ENCODE assay signal across 8 mouse cellular contexts in the genomic region with DNA sequence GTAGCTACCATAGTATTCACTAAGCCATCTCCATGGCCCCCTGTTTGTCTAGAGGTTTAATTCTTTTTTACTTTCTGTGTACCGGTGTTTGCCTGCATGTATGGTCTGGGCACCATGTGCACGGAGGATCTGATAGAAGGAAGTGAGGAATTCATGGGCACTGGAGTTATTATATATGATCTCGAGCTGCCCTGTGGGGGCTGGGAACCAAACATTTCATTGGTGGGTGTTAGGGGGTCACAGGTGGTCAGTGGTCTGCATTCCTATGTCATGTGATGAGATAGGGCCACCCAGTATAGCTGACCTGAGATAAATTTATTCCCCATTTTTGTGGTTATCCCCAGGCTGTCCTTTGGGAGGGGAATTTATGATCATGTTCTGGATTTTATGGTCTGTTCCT. TPM values are rescaled to one million over a fixed set of nuclear protein-coding genes. Genes with fewer than 3 reads are reported as not detected.
DNase-seq lines count a peak whose midpoint lies in the region; ATAC-seq and TF ChIP-seq lines count a peak whose summit lies in the region.

No protein-coding gene starts in this region.

- H3ac ChIP-seq in myocyte (ENCODE audit: control insufficient read depth, insufficient read length) = no peak overlapping the region

- no peak for TF ChIP-seq CTCF in kidney, postnatal 0 days (IDR thresholded peaks at IDR 0.05; ENCODE audit: low read depth)

- peaks cover 26% of the 10 kb centered on the region for H3K4me1 ChIP-seq in kidney, postnatal 0 days (replicated peaks; ENCODE audit: insufficient read depth, low read length)
- peaks cover 16% of the 10 kb centered on the region for H3K4me1 ChIP-seq in embryonic facial prominence, embryonic 12.5 days
- H3K4me1 ChIP-seq in intestine, embryonic 14.5 days (replicated peaks; ENCODE audit: control insufficient read depth, insufficient read depth, low read length) = peaks cover 28% of the 10 kb centered on the region

- H3K79me2 ChIP-seq in myocyte (ENCODE audit: control insufficient read depth, insufficient read depth) = peaks cover 9% of the 10 kb centered on the region

- peak overlapping the region; percentile 98 for H3K27ac ChIP-seq in kidney, postnatal 0 days
- peak overlapping the region; percentile 95 for H3K27ac ChIP-seq in embryonic facial prominence, embryonic 12.5 days
- peak overlapping the region; percentile 97 for H3K27ac ChIP-seq in intestine, embryonic 14.5 days (ENCODE audit: low read depth)

- H3K9me3 ChIP-seq in kidney, postnatal 0 days (replicated peaks; ENCODE audit: low read length) = no peaks in the 10 kb centered on the region
- H3K9me3 ChIP-seq in embryonic facial prominence, embryonic 12.5 days = no peaks in the 10 kb centered on the region
- H3K9me3 ChIP-seq in intestine, embryonic 14.5 days (ENCODE audit: control insufficient read depth, low read length) = no peaks in the 10 kb centered on the region

- TF ChIP-seq POLR2A in myocyte (IDR thresholded peaks at IDR 0.05; ENCODE audit: insufficient read length, low read depth) = no peak

- no peaks in the 10 kb centered on the region for H3K36me3 ChIP-seq in kidney, postnatal 0 days (ENCODE audit: insufficient read depth, low read length)
- H3K36me3 ChIP-seq in embryonic facial prominence, embryonic 12.5 days = no peaks in the 10 kb centered on the region
- no peaks in the 10 kb centered on the region for H3K36me3 ChIP-seq in intestine, embryonic 14.5 days (ENCODE audit: control insufficient read depth, insufficient read depth, low read length)
- H3K36me3 ChIP-seq in myocyte (ENCODE audit: control insufficient read depth, insufficient read depth) = no peaks in the 10 kb centered on the region

- ATAC-seq in kidney, postnatal 0 days (replicated peaks; ENCODE audit: low FRiP score, low read depth) = no peak
- ATAC-seq in embryonic facial prominence, embryonic 12.5 days (ENCODE audit: insufficient number of reproducible peaks, insufficient read depth, low FRiP score, low TSS enrichment) = no peak
- no peak for ATAC-seq in intestine, embryonic 14.5 days (replicated peaks; ENCODE audit: low FRiP score, low TSS enrichment, low read depth)

- no peak overlapping the region for H3K4me3 ChIP-seq in kidney, postnatal 0 days (replicated peaks; ENCODE audit: low read depth, low read length)
- H3K4me3 ChIP-seq in embryonic facial prominence, embryonic 12.5 days = no peak overlapping the region
- H3K4me3 ChIP-seq in intestine, embryonic 14.5 days (ENCODE audit: low read depth, low read length) = no peak overlapping the region
- peak overlapping the region; percentile 100 for H3K4me3 ChIP-seq in myocyte

- no peak for DNase-seq in kidney, postnatal 0 days (ENCODE audit: low spot score)
- DNase-seq in kidney, adult 8-10 months = no peak
- no peak for DNase-seq in intestine, embryonic 14.5 days (ENCODE audit: low spot score)
- DNase-seq in yolk sac, embryonic 10.5 days (ENCODE audit: low spot score) = no peak
- DNase-seq in adrenal gland, postnatal 10 days = no peak
- no peak for DNase-seq in thymus, postnatal 25 days

- H3K9ac ChIP-seq in kidney, postnatal 0 days (ENCODE audit: low read depth, low read length) = no peak overlapping the region
- H3K9ac ChIP-seq in embryonic facial prominence, embryonic 12.5 days = no peak overlapping the region
- H3K9ac ChIP-seq in intestine, embryonic 14.5 days (ENCODE audit: low read length) = 0 out of 2 replicates have a peak overlapping the region, but pooled peaks have one; percentile 53

- H3K27me3 ChIP-seq in kidney, postnatal 0 days (ENCODE audit: insufficient read depth, low read length) = no peaks in the 10 kb centered on the region
- no peaks in the 10 kb centered on the region for H3K27me3 ChIP-seq in embryonic facial prominence, embryonic 12.5 days
- no peaks in the 10 kb centered on the region for H3K27me3 ChIP-seq in intestine, embryonic 14.5 days (replicated peaks; ENCODE audit: control insufficient read depth, insufficient read depth, low read length)
- H3K27me3 ChIP-seq in myocyte (ENCODE audit: control insufficient read depth, insufficient read depth, insufficient read length) = no peaks in the 10 kb centered on the region

- H3K4me2 ChIP-seq in kidney, postnatal 0 days (ENCODE audit: low read length) = no peak overlapping the region
- peak overlapping the region; percentile 56 for H3K4me2 ChIP-seq in embryonic facial prominence, embryonic 12.5 days (replicated peaks)
- H3K4me2 ChIP-seq in intestine, embryonic 14.5 days (ENCODE audit: low read length) = peak overlapping the region; percentile 54
- H3K4me2 ChIP-seq in myocyte (ENCODE audit: low read depth) = peak overlapping the region; percentile 94

- 50% methylated on average over 3 of the region's 3 CpGs for WGBS in kidney, postnatal 0 days
- 44% methylated on average over 3 of the region's 3 CpGs for WGBS in embryonic facial prominence, embryonic 12.5 days
- WGBS in intestine, embryonic 14.5 days = 34% methylated on average over 3 of the region's 3 CpGs

TF ChIP-seq in myocyte, 11 proteins besides CTCF, POLR2A, EP300 and RAD21:
- TF ChIP-seq USF1 (IDR thresholded peaks at IDR 0.05; ENCODE audit: low read depth) = peak; percentile 75
- TF ChIP-seq TCF12 (IDR thresholded peaks at IDR 0.05; ENCODE audit: insufficient read depth, poor library complexity, severe bottlenecking) = peak; percentile 2
- TF ChIP-seq REST (IDR thresholded peaks at IDR 0.05; ENCODE audit: insufficient read depth, insufficient read length) = no peak
- TF ChIP-seq MYOG (IDR thresholded peaks at IDR 0.05; ENCODE audit: control insufficient read depth in 1 of 3, insufficient read depth in 1 of 3, insufficient read length in 2 of 3, low read depth in 2 of 3) = no peak
- TF ChIP-seq E2F4 (IDR thresholded peaks at IDR 0.05; ENCODE audit: insufficient read depth) = no peak
- peak in 1 of 3 experiments; percentile 44 for TF ChIP-seq MYOD1 (IDR thresholded peaks at IDR 0.05; ENCODE audit: control insufficient read depth in 1 of 3, insufficient read length in 2 of 3, low read depth in 2 of 3)

RNA-seq across cellular contexts. Expression of gene Ubc, which starts 5.0 kb away (rescaled TPM):
- polyA plus RNA-seq in kidney, postnatal 0 days (2015; fragmentation: Nextera tagmentation; extraction: Ambion mirVana) = 702 and 872 TPM in 2 replicates
- 1,075 and 1,101 TPM in 2 replicates for polyA plus RNA-seq in embryonic facial prominence, embryonic 12.5 days (2016; fragmentation: Nextera tagmentation; extraction: Ambion mirVana)
- 949 and 989 TPM in 2 replicates for polyA plus RNA-seq in intestine, embryonic 14.5 days (2014; fragmentation: Nextera tagmentation; extraction: Ambion mirVana)
- 878 TPM for polyA plus RNA-seq in myocyte (2012; fragmentation: generic; extraction: Trizol)
- 1,000 to 10,000 TPM; 1,039 to 1,045 TPM for total RNA-seq in adrenal gland, postnatal 10 days (2021)

RNA-seq across cellular contexts. Expression of gene Gm10382, which starts 5.9 kb away (rescaled TPM):
- 0.40 and 0.74 TPM in 2 replicates for polyA plus RNA-seq in kidney, postnatal 0 days (2015; fragmentation: Nextera tagmentation; extraction: Ambion mirVana)
- polyA plus RNA-seq in embryonic facial prominence, embryonic 12.5 days (2016; fragmentation: Nextera tagmentation; extraction: Ambion mirVana) = 0.31 TPM in 2 replicates
- 0.15 and 0.30 TPM in 2 replicates for polyA plus RNA-seq in intestine, embryonic 14.5 days (2014; fragmentation: Nextera tagmentation; extraction: Ambion mirVana)
- polyA plus RNA-seq in myocyte (2012; fragmentation: generic; extraction: Trizol) = 1.9 TPM
- total RNA-seq in adrenal gland, postnatal 10 days (2021) = under 1 TPM; 0.21 to 0.24 TPM

RNA-seq across cellular contexts. Expression of gene Dhx37, which starts 38.9 kb away (rescaled TPM):
- polyA plus RNA-seq in kidney, postnatal 0 days (2015; fragmentation: Nextera tagmentation; extraction: Ambion mirVana) = 7.2 and 8.1 TPM in 2 replicates
- polyA plus RNA-seq in embryonic facial prominence, embryonic 12.5 days (2016; fragmentation: Nextera tagmentation; extraction: Ambion mirVana) = 17.0 and 17.7 TPM in 2 replicates
- polyA plus RNA-seq in intestine, embryonic 14.5 days (2014; fragmentation: Nextera tagmentation; extraction: Ambion mirVana) = 9.6 and 11.3 TPM in 2 replicates
- polyA plus RNA-seq in myocyte (2012; fragmentation: generic; extraction: Trizol) = 17.2 TPM
- 10 to 100 TPM; 11.2 to 12.2 TPM for total RNA-seq in adrenal gland, postnatal 10 days (2021)

RNA-seq across cellular contexts. Expression of gene Bri3bp, which starts 46.4 kb away (rescaled TPM):
- polyA plus RNA-seq in kidney, postnatal 0 days (2015; fragmentation: Nextera tagmentation; extraction: Ambion mirVana) = 46.7 and 47.2 TPM in 2 replicates
- 39.4 and 42.2 TPM in 2 replicates for polyA plus RNA-seq in embryonic facial prominence, embryonic 12.5 days (2016; fragmentation: Nextera tagmentation; extraction: Ambion mirVana)
- polyA plus RNA-seq in intestine, embryonic 14.5 days (2014; fragmentation: Nextera tagmentation; extraction: Ambion mirVana) = 48.4 and 50.9 TPM in 2 replicates
- polyA plus RNA-seq in myocyte (2012; fragmentation: generic; extraction: Trizol) = 24.8 TPM
- total RNA-seq in adrenal gland, postnatal 10 days (2021) = 10 to 100 TPM; 31.6 to 37.1 TPM

RNA-seq across cellular contexts. Expression of gene Scarb1, which starts 54.1 kb away (rescaled TPM):
- polyA plus RNA-seq in kidney, postnatal 0 days (2015; fragmentation: Nextera tagmentation; extraction: Ambion mirVana) = 49.0 and 51.3 TPM in 2 replicates
- 38.8 and 40.6 TPM in 2 replicates for polyA plus RNA-seq in embryonic facial prominence, embryonic 12.5 days (2016; fragmentation: Nextera tagmentation; extraction: Ambion mirVana)
- 47.6 and 50.8 TPM in 2 replicates for polyA plus RNA-seq in intestine, embryonic 14.5 days (2014; fragmentation: Nextera tagmentation; extraction: Ambion mirVana)
- polyA plus RNA-seq in myocyte (2012; fragmentation: generic; extraction: Trizol) = 28.6 TPM
- total RNA-seq in adrenal gland, postnatal 10 days (2021) = 1,000 to 10,000 TPM in 1 of 2 experiments, 100 to 1,000 TPM in 1; 506 to 1,242 TPM
